ENCODE assay signal across 9 mouse cellular contexts in the genomic region with DNA sequence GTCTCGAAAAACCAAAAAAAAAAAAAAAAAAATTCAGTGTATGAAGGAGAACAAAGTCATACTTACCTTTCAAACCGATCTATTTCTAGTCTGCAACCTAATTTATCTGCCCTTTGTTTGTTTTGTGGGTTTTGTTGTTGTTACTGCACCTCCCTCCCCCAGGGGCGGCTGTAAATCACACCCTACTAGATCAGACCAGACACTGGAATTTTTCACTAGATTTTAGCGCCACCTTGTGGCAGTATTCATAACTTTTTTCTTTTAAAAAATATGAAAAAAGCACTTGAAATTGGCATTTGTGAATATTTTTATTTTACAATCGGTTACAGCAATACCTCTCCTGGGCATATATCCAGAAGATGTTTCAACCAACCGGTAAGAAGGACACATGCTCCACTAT. TPM values are rescaled to one million over a fixed set of nuclear protein-coding genes. Genes with fewer than 3 reads are reported as not detected.
DNase-seq lines count a peak whose midpoint lies in the region; ATAC-seq lines count a peak whose summit lies in the region.
"Had no signal": no experiment of that assay in that cellular context is flagged by ENCODE, and none has a peak within 500 bp of the region (broad histone marks: within the 10 kb centered on the region; RNA-seq: fewer than 3 reads in every experiment).

No protein-coding gene starts in this region.

- no peak for ATAC-seq in hindbrain, embryonic 14.5 days (ENCODE audit: low FRiP score)
- ATAC-seq in hindbrain, embryonic 16.5 days: no peak
- no peak for ATAC-seq in neural tube, embryonic 11.5 days (ENCODE audit: insufficient read depth, low FRiP score, low TSS enrichment)
- ATAC-seq in inflammation-experienced regulatory T-cells, adult 6 months: no peak

- peak; percentile 89 for DNase-seq in hindbrain, embryonic 14.5 days (ENCODE audit: low spot score)
- DNase-seq in 3T3-L1 (ENCODE audit: low read depth, low spot score): peak; percentile 87
- peak; percentile 70 for DNase-seq in R1 (ENCODE audit: low read depth, low spot score)
- peak; percentile 45 to 59 for DNase-seq in cerebellum, postnatal 36 days
- DNase-seq in kidney, postnatal 10 days: peak; percentile 79
- DNase-seq in neural tube, embryonic 11.5 days (ENCODE audit: low spot score): peak; percentile 57

- peaks cover 12% of the 10 kb centered on the region for H3K4me1 ChIP-seq in hindbrain, embryonic 14.5 days (replicated peaks; ENCODE audit: control insufficient read depth, insufficient read depth, low read length)
- H3K4me1 ChIP-seq in hindbrain, embryonic 16.5 days (ENCODE audit: control insufficient read depth, insufficient read depth, low read depth, low read length): peaks cover 10% of the 10 kb centered on the region
- H3K4me1 ChIP-seq in neural tube, embryonic 11.5 days (ENCODE audit: control insufficient read depth, insufficient read depth, low read length): peaks cover 10% of the 10 kb centered on the region

- WGBS in hindbrain, embryonic 14.5 days: 17% methylated on average over 6 of the region's 6 CpGs
- WGBS in hindbrain, embryonic 16.5 days: 17% methylated on average over 6 of the region's 6 CpGs
- WGBS in neural tube, embryonic 11.5 days: 10% methylated on average over 6 of the region's 6 CpGs

- no peak overlapping the region for H3K4me3 ChIP-seq in hindbrain, embryonic 14.5 days (replicated peaks; ENCODE audit: low read length)
- no peak overlapping the region for H3K4me3 ChIP-seq in hindbrain, embryonic 16.5 days (ENCODE audit: low read length)
- no peak overlapping the region for H3K4me3 ChIP-seq in neural tube, embryonic 11.5 days (ENCODE audit: low read depth, low read length)
- H3K4me3 ChIP-seq: neural tube, embryonic 12.5 days had no signal

- H3K9ac ChIP-seq in hindbrain, embryonic 14.5 days: no peak overlapping the region
- H3K9ac ChIP-seq in hindbrain, embryonic 16.5 days (ENCODE audit: low read depth, low read length): no peak overlapping the region
- H3K9ac ChIP-seq in neural tube, embryonic 11.5 days (ENCODE audit: low read length): no peak overlapping the region
- H3K9ac ChIP-seq: neural tube, embryonic 12.5 days had no signal

- no peaks in the 10 kb centered on the region for H3K27me3 ChIP-seq in hindbrain, embryonic 14.5 days (ENCODE audit: control insufficient read depth, insufficient read depth, low read length)
- no peaks in the 10 kb centered on the region for H3K27me3 ChIP-seq in hindbrain, embryonic 16.5 days (replicated peaks; ENCODE audit: control insufficient read depth, insufficient read depth, low read length)
- no peaks in the 10 kb centered on the region for H3K27me3 ChIP-seq in neural tube, embryonic 11.5 days (ENCODE audit: control insufficient read depth, insufficient read depth, low read length)
- H3K27me3 ChIP-seq: neural tube, embryonic 12.5 days had no signal

- H3K4me2 ChIP-seq in hindbrain, embryonic 14.5 days (replicated peaks): no peak overlapping the region
- H3K4me2 ChIP-seq in hindbrain, embryonic 16.5 days (ENCODE audit: low read length): no peak overlapping the region
- no peak overlapping the region for H3K4me2 ChIP-seq in neural tube, embryonic 11.5 days (ENCODE audit: low read depth)
- H3K4me2 ChIP-seq: neural tube, embryonic 12.5 days had no signal

- no peaks in the 10 kb centered on the region for H3K36me3 ChIP-seq in hindbrain, embryonic 14.5 days (replicated peaks; ENCODE audit: control insufficient read depth, insufficient read depth)
- no peaks in the 10 kb centered on the region for H3K36me3 ChIP-seq in hindbrain, embryonic 16.5 days (ENCODE audit: control insufficient read depth, insufficient read depth, low read length)
- no peaks in the 10 kb centered on the region for H3K36me3 ChIP-seq in neural tube, embryonic 11.5 days (ENCODE audit: control insufficient read depth, insufficient read depth, low read length)
- H3K36me3 ChIP-seq: neural tube, embryonic 12.5 days had no signal

- no peaks in the 10 kb centered on the region for H3K9me3 ChIP-seq in hindbrain, embryonic 14.5 days (ENCODE audit: control insufficient read depth, low read length)
- H3K9me3 ChIP-seq in hindbrain, embryonic 16.5 days (ENCODE audit: control insufficient read depth, low read length): no peaks in the 10 kb centered on the region
- H3K9me3 ChIP-seq in neural tube, embryonic 11.5 days (ENCODE audit: control insufficient read depth, low read length): no peaks in the 10 kb centered on the region
- H3K9me3 ChIP-seq: neural tube, embryonic 12.5 days had no signal

- H3K27ac ChIP-seq in hindbrain, embryonic 14.5 days: no peak overlapping the region
- no peak overlapping the region for H3K27ac ChIP-seq in hindbrain, embryonic 16.5 days (ENCODE audit: low read depth, low read length)
- H3K27ac ChIP-seq in neural tube, embryonic 11.5 days (ENCODE audit: low read depth, low read length): no peak overlapping the region
- H3K27ac ChIP-seq: neural tube, embryonic 12.5 days had no signal

RNA-seq across cellular contexts. Expression of a gene that starts 2.7 kb away (rescaled TPM):
- 113 and 131 TPM in 2 replicates for polyA plus RNA-seq in hindbrain, embryonic 14.5 days (2014; fragmentation: Nextera tagmentation; extraction: Ambion mirVana)
- 81.3 and 86.9 TPM in 2 replicates for polyA plus RNA-seq in hindbrain, embryonic 16.5 days (2015; fragmentation: Nextera tagmentation; extraction: Ambion mirVana)
- 91.1 and 93.1 TPM in 2 replicates for polyA plus RNA-seq in neural tube, embryonic 11.5 days (2014; fragmentation: Nextera tagmentation; extraction: Ambion mirVana)
- polyA plus RNA-seq in inflammation-experienced regulatory T-cells, adult 6 months (2017; shearing (Covaris generic)): 1 to 10 TPM in 2 of 3 experiments, under 1 TPM in 1; 0.15 to 2.8 (median 1.7) TPM

Comparison
In these comparisons a context has a peak if more than half of its experiments do, and no peak if none do; other contexts are left out.
1. RNA of a gene that starts 2.7 kb away (polyA plus RNA-seq): 113 to 131 TPM in hindbrain, embryonic 14.5 days, 91.1 to 93.1 TPM in neural tube, embryonic 11.5 days and 81.3 to 86.9 TPM in hindbrain, embryonic 16.5 days; 0.15 to 2.8 TPM in inflammation-experienced regulatory T-cells, adult 6 months; every median in the first group is over 10 times any median in the second.
2. Peak in every context shown above with its lines, with median percentiles within 50 percentile points of each other: DNase-seq.